Mouse (Mus musculus) lung, postnatal 0 days (tissue): ENCODE measurements at regions not wholly inside any gene's neighbourhood (a gene's known extent, or its start where the extent isn't known, plus 50 kb on each side); places are given as distances from the start of the nearest gene placed in this dataset.

Source experiments
- CTCF ChIP-seq: IDR thresholded peaks from 2 replicates; pipeline ENCODE4 v1.5.1; 2016; ENCODE audit warnings: antibody characterized with exemption, mild to moderate bottlenecking
- EP300 ChIP-seq: IDR thresholded peaks from 2 replicates; pipeline ENCODE4 v1.6.1; 2016; ENCODE audit warnings: antibody characterized with exemption, mild to moderate bottlenecking, control low read depth

DNA sequence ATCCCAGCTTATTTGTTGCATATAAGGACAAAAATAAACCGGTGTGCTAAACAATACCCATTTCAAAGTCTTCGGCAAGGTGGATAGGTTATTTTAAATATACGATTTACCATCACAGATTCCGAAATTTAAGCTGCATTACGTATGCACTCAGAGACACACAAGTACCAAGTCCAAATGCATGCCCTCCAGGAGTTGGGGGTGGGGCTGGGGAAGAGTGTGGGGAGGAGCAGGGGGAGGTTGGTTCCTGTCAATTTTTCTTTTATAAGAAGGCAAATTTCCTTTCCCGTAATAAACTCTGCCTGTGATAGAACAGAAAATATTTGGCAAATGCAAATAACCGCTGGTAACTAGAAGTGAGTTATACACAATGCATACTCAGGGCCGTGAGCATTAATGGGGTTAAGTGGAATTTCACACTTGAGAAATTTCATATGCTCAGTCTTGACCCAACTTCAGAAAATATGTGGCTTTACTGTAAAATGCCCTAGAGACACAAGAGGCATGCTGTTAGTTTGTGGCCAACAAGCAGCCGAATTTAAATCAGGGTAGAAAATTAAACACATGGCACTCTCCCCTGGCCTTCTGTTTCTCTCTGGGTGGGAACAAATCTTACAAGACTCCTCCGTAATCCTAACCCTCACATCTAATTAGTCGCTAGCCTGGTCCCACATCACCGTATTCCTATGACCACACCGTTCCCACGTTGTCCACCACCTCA, 200.6 kb downstream of the Rwdd3 start:
- no peak for TF ChIP-seq EP300
- TF ChIP-seq CTCF, result no peak
